Mouse (Mus musculus) hindbrain, embryonic 12.5 days (tissue): ENCODE data around the gene Galnt7. TPM values are rescaled to one million over a fixed set of nuclear protein-coding genes. Genes with fewer than 3 reads are reported as not detected.

ENCODE experiments used
- polyA plus RNA-seq: library from polyadenylated mRNA; unstranded; fragments of >200 nt; fragmentation: Nextera tagmentation; extraction: Ambion mirVana; gene quantifications from 2 replicates; pipeline ENCODE4 v1.2.1, GENCODE M21; 2016

Gene Galnt7
- polyA plus RNA-seq, 1 experiment from 2014 or later = 17.8 TPM

Other genes starting within 250 kb of the Galnt7 start
- gene Scrg1, start 197.1 kb downstream of the Galnt7 start, polyA plus RNA-seq = 1.5 and 1.6 TPM in 2 replicates
- gene Sap30, start 165.2 kb downstream of the Galnt7 start, polyA plus RNA-seq = 89.9 and 90.4 TPM in 2 replicates
- 331 and 384 TPM in 2 replicates for gene Hmgb2, start 141.1 kb downstream of the Galnt7 start, polyA plus RNA-seq